Comparison of ENCODE assay signal across 9 mouse cellular contexts in the genomic region with DNA sequence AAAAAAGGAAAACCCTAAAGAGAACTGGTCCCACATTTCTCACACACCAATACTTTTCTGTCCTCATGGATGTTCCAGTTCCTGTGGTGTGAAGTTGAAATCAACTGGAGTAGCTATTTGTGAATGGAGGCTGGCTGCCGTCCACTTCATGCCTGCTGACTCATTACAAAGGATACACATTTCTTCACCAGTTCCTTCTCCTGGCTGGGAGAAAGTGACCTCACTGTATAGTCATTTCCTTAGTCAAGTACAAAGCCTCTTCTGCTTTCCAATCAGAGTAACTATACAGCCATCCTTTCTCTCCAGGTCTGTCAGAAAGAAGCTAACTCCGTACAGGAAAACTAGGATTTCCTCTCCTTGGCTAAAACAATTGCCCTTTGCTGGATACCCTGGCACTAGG. TPM values are rescaled to one million over a fixed set of nuclear protein-coding genes. Genes with fewer than 3 reads are reported as not detected.
DNase-seq lines count a peak whose midpoint lies in the region; ATAC-seq lines count a peak whose summit lies in the region.
"Had no signal": no experiment of that assay in that cellular context is flagged by ENCODE, and none has a peak within 500 bp of the region (broad histone marks: within the 10 kb centered on the region; RNA-seq: fewer than 3 reads in every experiment).

No protein-coding gene starts in this region.

- peaks cover 13% of the 10 kb centered on the region for H3K36me3 ChIP-seq in intestine, embryonic 16.5 days (ENCODE audit: control insufficient read depth, insufficient read depth, low read length)
- H3K36me3 ChIP-seq in intestine, embryonic 15.5 days: peaks cover 48% of the 10 kb centered on the region
- peaks cover 96% of the 10 kb centered on the region for H3K36me3 ChIP-seq in heart, embryonic 10.5 days

- intact Hi-C loops in left cerebral cortex, postnatal 14 days (cut with DNase I): no loop called here

- DNase-seq in adrenal gland, adult 2 months: peak; percentile 79
- DNase-seq in heart, embryonic 10.5 days (ENCODE audit: low spot score): no peak
- peak; percentile 49 to 62 for DNase-seq in left cerebral cortex, postnatal 14 days (ENCODE audit: low spot score in 2 of 2)
- no peak for DNase-seq in thymus, postnatal 25 days
- no peak for DNase-seq in spleen, postnatal 14 days (ENCODE audit: low spot score in 2 of 2)
- no peak for DNase-seq in spleen, adult 12 weeks (ENCODE audit: low spot score)

- no peaks in the 10 kb centered on the region for H3K9me3 ChIP-seq in intestine, embryonic 16.5 days (ENCODE audit: control insufficient read depth, low read length)
- H3K9me3 ChIP-seq in intestine, embryonic 15.5 days: no peaks in the 10 kb centered on the region
- no peaks in the 10 kb centered on the region for H3K9me3 ChIP-seq in heart, embryonic 10.5 days
- H3K9me3 ChIP-seq: G1E had no signal

- WGBS in intestine, embryonic 16.5 days: 64% methylated on average over 2 of the region's 2 CpGs
- 53% methylated on average over 2 of the region's 2 CpGs for WGBS in intestine, embryonic 15.5 days
- 41% methylated on average over 2 of the region's 2 CpGs for WGBS in heart, embryonic 10.5 days

- no peaks in the 10 kb centered on the region for H3K27me3 ChIP-seq in intestine, embryonic 16.5 days (replicated peaks; ENCODE audit: control insufficient read depth, insufficient read depth, low read length)
- no peaks in the 10 kb centered on the region for H3K27me3 ChIP-seq in intestine, embryonic 15.5 days (replicated peaks)
- H3K27me3 ChIP-seq in heart, embryonic 10.5 days (ENCODE audit: insufficient read depth, poor library complexity, severe bottlenecking): no peaks in the 10 kb centered on the region

- peak; percentile 67 for ATAC-seq in intestine, embryonic 16.5 days
- no peak for ATAC-seq in intestine, embryonic 15.5 days

- H3K9ac ChIP-seq in intestine, embryonic 16.5 days (ENCODE audit: low read depth, low read length): no peak overlapping the region
- no peak overlapping the region for H3K9ac ChIP-seq in intestine, embryonic 15.5 days

- H3K4me2 ChIP-seq in intestine, embryonic 16.5 days (ENCODE audit: low read depth, low read length): no peak overlapping the region
- H3K4me2 ChIP-seq in intestine, embryonic 15.5 days (replicated peaks): no peak overlapping the region

- no peak overlapping the region for H3K4me3 ChIP-seq in intestine, embryonic 16.5 days (ENCODE audit: low read length)
- no peak overlapping the region for H3K4me3 ChIP-seq in intestine, embryonic 15.5 days (replicated peaks)
- H3K4me3 ChIP-seq in heart, embryonic 10.5 days: no peak overlapping the region

- no peak overlapping the region for H3K27ac ChIP-seq in intestine, embryonic 16.5 days (ENCODE audit: low read length)
- H3K27ac ChIP-seq in intestine, embryonic 15.5 days: no peak overlapping the region
- peak overlapping the region; percentile 56; the same call in 1 of the 2 replicates for H3K27ac ChIP-seq in heart, embryonic 10.5 days

- no peaks in the 10 kb centered on the region for H3K4me1 ChIP-seq in intestine, embryonic 16.5 days (ENCODE audit: control insufficient read depth, insufficient read depth, low read length)
- H3K4me1 ChIP-seq in intestine, embryonic 15.5 days (replicated peaks): no peaks in the 10 kb centered on the region
- peaks cover 11% of the 10 kb centered on the region for H3K4me1 ChIP-seq in heart, embryonic 10.5 days

RNA-seq across cellular contexts. Expression of gene Ipo9, which starts 19.3 kb away (rescaled TPM):
- polyA plus RNA-seq in intestine, embryonic 16.5 days (2015; fragmentation: Nextera tagmentation; extraction: Ambion mirVana): 64.7 and 70.5 TPM in 2 replicates
- polyA plus RNA-seq in intestine, embryonic 15.5 days (2015; fragmentation: Nextera tagmentation; extraction: Ambion mirVana): 85.6 and 92.2 TPM in 2 replicates
- total RNA-seq in adrenal gland, adult 2 months (2021): 10 to 100 TPM; 58.6 to 77.5 TPM
- polyA plus RNA-seq in adrenal gland, adult 2 months (2012; rRNA removed): 76.6 and 80.7 TPM in 2 replicates
- polyA plus RNA-seq in heart, embryonic 10.5 days (2016; fragmentation: Nextera tagmentation; extraction: Ambion mirVana): 118 and 134 TPM in 2 replicates
- 100 to 1,000 TPM; 157 to 162 TPM for total RNA-seq in left cerebral cortex, postnatal 14 days (2021)

RNA-seq across cellular contexts. Expression of gene Shisa4, which starts 35.9 kb away (rescaled TPM):
- 19.3 and 22.4 TPM in 2 replicates for polyA plus RNA-seq in intestine, embryonic 16.5 days (2015; fragmentation: Nextera tagmentation; extraction: Ambion mirVana)
- polyA plus RNA-seq in intestine, embryonic 15.5 days (2015; fragmentation: Nextera tagmentation; extraction: Ambion mirVana): 29.5 and 30.2 TPM in 2 replicates
- total RNA-seq in adrenal gland, adult 2 months (2021): 10 to 100 TPM in 1 of 2 experiments, 1 to 10 TPM in 1; 9.6 to 11.7 TPM
- polyA plus RNA-seq in adrenal gland, adult 2 months (2012; rRNA removed): 29.3 and 47.0 TPM in 2 replicates
- polyA plus RNA-seq in heart, embryonic 10.5 days (2016; fragmentation: Nextera tagmentation; extraction: Ambion mirVana): 33.1 and 39.6 TPM in 2 replicates
- 100 to 1,000 TPM; 159 to 165 TPM for total RNA-seq in left cerebral cortex, postnatal 14 days (2021)
- polyA plus RNA-seq: G1E had no signal

Comparison
In these comparisons a context has a peak if more than half of its experiments do, and no peak if none do; other contexts are left out.
1. DNase-seq: peak in adrenal gland, adult 2 months (single experiment) and left cerebral cortex, postnatal 14 days (2 of 2); none in heart, embryonic 10.5 days (single experiment), thymus, postnatal 25 days (single experiment), spleen, postnatal 14 days (0 of 2) and spleen, adult 12 weeks (single experiment).